Mouse (Mus musculus) forebrain, embryonic 13.5 days (tissue): Measurements from ENCODE around the gene St3gal4. TPM values are rescaled to one million over a fixed set of nuclear protein-coding genes. Genes with fewer than 3 reads are reported as not detected.

Experiments
- ATAC-seq: fragments of 200-750 bp; cut with Nextera tagmentation; 2 replicates; pipeline ENCODE4 v1.8.0; 2017
- H3K27ac ChIP-seq: fragments of 300-500 bp; sonication (generic); 2 replicates; pipeline ENCODE4 v1.5.1; 2015; ENCODE audit warnings: inconsistent platforms, mild to moderate bottlenecking, moderate library complexity
- H3K27me3 ChIP-seq: fragments of 300-500 bp; sonication (generic); 2 replicates; pipeline ENCODE4 v1.6.1; 2015; ENCODE audit warnings: mild to moderate bottlenecking, inconsistent platforms
- H3K36me3 ChIP-seq: fragments of 300-500 bp; sonication (generic); 2 replicates; pipeline ENCODE4 v1.6.1; 2015; ENCODE audit warnings: mild to moderate bottlenecking, inconsistent platforms; ENCODE audit not compliant: poor library complexity, severe bottlenecking
- H3K4me1 ChIP-seq: fragments of 300-500 bp; sonication (generic); 2 replicates; pipeline ENCODE4 v1.6.1; 2015; ENCODE audit warnings: inconsistent platforms
- H3K4me2 ChIP-seq: fragments of 300-500 bp; sonication (generic); 2 replicates; pipeline ENCODE4 v1.6.1; 2015; ENCODE audit warnings: inconsistent platforms, mild to moderate bottlenecking, moderate library complexity
- H3K4me3 ChIP-seq: fragments of 300-500 bp; sonication (generic); 2 replicates; pipeline ENCODE4 v1.5.1; 2015; ENCODE audit warnings: mild to moderate bottlenecking, inconsistent platforms
- H3K9ac ChIP-seq: fragments of 300-500 bp; sonication (generic); 2 replicates; pipeline ENCODE4 v1.6.1; 2015; ENCODE audit warnings: mild to moderate bottlenecking, inconsistent platforms
- H3K9me3 ChIP-seq: fragments of 300-500 bp; sonication (generic); replicated peaks from 2 replicates; pipeline ENCODE4 v1.6.1; 2016; ENCODE audit warnings: inconsistent platforms
- WGBS: fragments of 180-500 bp; shearing (Covaris S2); methylation state at CpG from one replicate; pipeline ENCODE4 v1.1.7; 2015; 5-methylcytosine and 5-hydroxymethylcytosine counted together
- polyA plus RNA-seq: library from polyadenylated mRNA; unstranded; fragments of >200 nt; fragmentation: Nextera tagmentation; extraction: Ambion mirVana; gene quantifications from 2 replicates; pipeline ENCODE4 v1.2.1, GENCODE M21; 2015

Gene St3gal4
- polyA plus RNA-seq, 1 experiment from 2014 or later, result 10.8 TPM

DNA sequence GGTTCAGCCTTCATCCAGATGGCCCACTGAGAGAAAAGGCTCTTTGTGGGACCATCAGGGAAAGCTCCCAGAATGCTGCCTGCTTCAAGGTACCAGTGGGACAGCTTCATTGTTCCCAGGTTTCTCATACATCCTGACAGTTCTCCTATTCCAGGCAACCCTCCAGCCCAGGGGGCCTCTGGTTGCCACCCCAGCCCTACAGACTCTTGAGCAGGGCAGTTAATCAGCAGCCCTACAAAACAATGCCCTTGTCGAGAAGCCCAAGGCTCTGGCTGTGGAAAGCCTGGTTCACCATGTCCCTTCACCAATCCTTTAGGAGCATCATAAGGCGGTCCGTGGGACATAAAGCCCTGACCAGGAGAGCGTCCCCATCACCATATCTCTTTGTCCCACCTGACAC lies 66.4 kb downstream of the St3gal4 start:
- no peak for ATAC-seq
- no peak overlapping the region for H3K4me3 ChIP-seq
- H3K4me2 ChIP-seq, result no peak overlapping the region
- H3K9me3 ChIP-seq, result no peaks in the 10 kb centered on the region
- no peak overlapping the region for H3K9ac ChIP-seq
- no peaks in the 10 kb centered on the region for H3K27me3 ChIP-seq
- H3K36me3 ChIP-seq, result peaks cover 23% of the 10 kb centered on the region
- H3K4me1 ChIP-seq, result no peaks in the 10 kb centered on the region
- 98% methylated on average over 4 of the region's 4 CpGs for WGBS
- H3K27ac ChIP-seq, result no peak overlapping the region

DNA sequence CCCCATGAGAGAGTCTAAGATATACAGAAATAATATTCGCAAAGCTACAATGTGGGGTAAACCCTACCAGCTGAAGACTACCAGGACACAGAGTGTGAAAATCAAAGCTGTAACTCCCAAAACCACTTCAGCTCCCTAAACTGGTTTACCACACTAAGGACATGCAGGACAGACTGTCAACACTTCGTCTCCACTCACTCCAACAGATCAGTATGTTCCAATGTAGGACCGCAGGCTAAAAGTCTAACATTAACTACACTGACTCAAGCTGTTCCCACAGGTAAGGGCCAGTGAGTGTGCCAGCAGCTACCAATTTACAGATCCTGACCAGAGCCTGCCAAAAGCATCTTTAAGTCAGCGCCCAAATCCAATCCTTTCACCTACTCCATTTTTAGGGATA lies 67.4 kb downstream of the St3gal4 start:
- Histone ChIP-seq H3K27ac (no peak overlapping the region), H3K4me3 (no peak overlapping the region), H3K4me1 (no peaks in the 10 kb centered on the region), H3K9me3 (no peaks in the 10 kb centered on the region), H3K36me3 (peaks cover 29% of the 10 kb centered on the region), H3K4me2 (no peak overlapping the region), H3K9ac (no peak overlapping the region), H3K27me3 (no peaks in the 10 kb centered on the region)
- no peak for ATAC-seq
- WGBS, result 94% methylated on average over 4 of the region's 4 CpGs

DNA sequence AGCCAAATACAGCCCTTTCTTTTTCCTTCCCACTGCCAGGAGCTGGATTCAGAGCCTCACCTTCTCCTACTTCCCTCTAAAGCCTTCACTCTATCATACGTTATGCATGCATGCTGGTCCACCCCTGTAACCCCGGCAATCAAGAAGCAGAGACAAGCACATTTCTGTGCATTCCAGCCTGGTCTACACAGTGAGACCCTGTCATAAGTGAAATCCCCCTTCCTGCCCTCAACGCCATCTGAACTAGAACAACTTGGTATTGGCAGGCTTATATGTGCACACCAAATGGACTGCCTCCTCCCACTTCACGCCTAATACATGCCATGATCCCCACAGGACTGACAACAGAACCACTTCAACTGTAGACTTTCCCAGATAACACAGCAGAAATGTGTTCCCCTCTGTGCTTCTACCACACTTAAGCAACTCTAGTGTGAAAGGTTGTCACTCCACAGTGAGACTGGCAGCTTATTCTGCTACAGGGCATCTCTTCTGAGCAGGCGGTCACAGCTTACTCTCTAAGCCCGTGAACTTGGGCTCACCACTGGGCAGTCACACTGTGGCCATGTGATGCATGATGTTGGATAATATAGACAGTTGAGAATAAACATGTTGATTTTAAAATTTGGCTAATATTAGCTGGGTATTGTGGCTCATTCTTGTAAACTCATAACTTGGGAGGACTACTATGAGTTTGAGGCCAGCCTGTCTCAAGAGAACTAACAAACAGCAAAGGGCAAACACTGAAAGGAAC lies 68.2 kb downstream of the St3gal4 start:
- Histone ChIP-seq H3K9me3 (no peaks in the 10 kb centered on the region), H3K27ac (no peak overlapping the region), H3K36me3 (peaks cover 29% of the 10 kb centered on the region), H3K9ac (no peak overlapping the region), H3K27me3 (no peaks in the 10 kb centered on the region), H3K4me1 (peaks cover 2% of the 10 kb centered on the region; the same call in 1 of the 2 replicates), H3K4me3 (no peak overlapping the region), H3K4me2 (no peak overlapping the region)
- no peak for ATAC-seq
- 94% methylated on average over 6 of the region's 6 CpGs for whole genome bisulfite sequencing

DNA sequence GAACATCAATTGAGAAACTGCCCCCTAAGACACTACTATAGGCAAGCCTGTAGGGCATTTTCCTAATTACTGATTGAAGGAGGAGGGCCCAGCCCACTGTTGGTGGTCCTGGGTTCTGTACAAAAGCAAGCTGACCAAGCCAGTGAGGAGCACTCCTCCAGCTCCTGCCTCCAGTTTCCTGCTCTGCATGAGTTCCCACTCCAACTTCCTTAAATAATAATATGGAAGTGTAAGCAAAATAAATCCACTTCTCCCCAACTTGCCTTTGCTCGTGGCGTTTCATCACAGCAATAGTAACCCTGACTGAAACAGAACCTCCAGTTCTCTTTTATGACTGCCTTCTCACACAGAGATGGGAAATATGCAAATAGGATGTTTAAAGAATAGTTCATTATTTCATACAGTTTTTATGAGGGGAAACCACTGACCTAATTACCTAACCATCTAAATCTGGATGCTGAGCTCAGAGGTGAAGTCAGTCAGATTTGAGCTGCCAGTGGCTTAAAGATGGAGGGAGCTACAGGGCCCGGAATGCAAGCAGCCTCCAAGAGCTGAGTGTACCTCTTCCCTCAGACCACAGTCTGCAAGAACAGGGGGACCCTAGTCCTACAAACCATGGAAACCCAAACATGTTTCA lies 69.1 kb downstream of the St3gal4 start:
- Histone ChIP-seq H3K27ac (no peak overlapping the region), H3K4me3 (no peak overlapping the region), H3K4me2 (no peak overlapping the region), H3K9me3 (no peaks in the 10 kb centered on the region), H3K36me3 (peaks cover 29% of the 10 kb centered on the region), H3K27me3 (no peaks in the 10 kb centered on the region), H3K9ac (no peak overlapping the region), H3K4me1 (peaks cover 9% of the 10 kb centered on the region)
- ATAC-seq, result no peak
- WGBS, result 64% methylated on average over 3 of the region's 3 CpGs

GRCm38 (mm10) chr9:35048449-35048848 lies 70.6 kb downstream of the St3gal4 start:
- peaks cover 25% of the 10 kb centered on the region for H3K4me1 ChIP-seq
- H3K9me3 ChIP-seq, result no peaks in the 10 kb centered on the region
- no peaks in the 10 kb centered on the region for H3K27me3 ChIP-seq
- H3K27ac ChIP-seq, result no peak overlapping the region
- no peak overlapping the region for H3K4me2 ChIP-seq
- H3K4me3 ChIP-seq, result no peak overlapping the region
- no peak for ATAC-seq
- WGBS, result 96% methylated on average over 6 of the region's 6 CpGs
- no peak overlapping the region for H3K9ac ChIP-seq
- H3K36me3 ChIP-seq, result peaks cover 22% of the 10 kb centered on the region

DNA sequence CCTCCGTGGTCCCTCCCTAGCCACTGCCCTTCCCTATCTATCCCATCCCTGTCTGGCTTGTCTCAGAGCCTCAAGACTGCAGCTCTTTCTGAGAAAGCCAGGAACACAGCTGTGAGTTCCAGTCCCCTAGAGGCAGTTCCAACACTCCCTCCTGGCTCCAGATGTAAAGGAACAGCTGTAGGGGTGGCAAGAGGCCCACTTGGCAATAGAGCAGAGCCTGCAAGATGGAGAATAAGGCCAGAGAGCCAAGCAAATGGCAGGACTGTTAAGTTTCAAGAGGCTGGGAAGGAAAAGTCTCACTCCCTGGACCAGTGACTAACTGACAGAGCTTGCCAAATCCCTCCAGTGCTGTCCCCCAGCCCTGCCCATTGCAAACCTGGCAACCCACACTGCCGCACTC lies 73.3 kb downstream of the St3gal4 start:
- no peak overlapping the region for H3K27ac ChIP-seq
- peaks cover 28% of the 10 kb centered on the region for H3K4me1 ChIP-seq
- no peaks in the 10 kb centered on the region for H3K9me3 ChIP-seq
- no peak overlapping the region for H3K4me3 ChIP-seq
- no peaks in the 10 kb centered on the region for H3K27me3 ChIP-seq
- 91% methylated on average over 2 of the region's 2 CpGs for WGBS
- peaks cover 8% of the 10 kb centered on the region; the same call in 1 of the 2 replicates for H3K36me3 ChIP-seq
- H3K4me2 ChIP-seq, result no peak overlapping the region
- no peak overlapping the region for H3K9ac ChIP-seq
- ATAC-seq, result no peak

DNA sequence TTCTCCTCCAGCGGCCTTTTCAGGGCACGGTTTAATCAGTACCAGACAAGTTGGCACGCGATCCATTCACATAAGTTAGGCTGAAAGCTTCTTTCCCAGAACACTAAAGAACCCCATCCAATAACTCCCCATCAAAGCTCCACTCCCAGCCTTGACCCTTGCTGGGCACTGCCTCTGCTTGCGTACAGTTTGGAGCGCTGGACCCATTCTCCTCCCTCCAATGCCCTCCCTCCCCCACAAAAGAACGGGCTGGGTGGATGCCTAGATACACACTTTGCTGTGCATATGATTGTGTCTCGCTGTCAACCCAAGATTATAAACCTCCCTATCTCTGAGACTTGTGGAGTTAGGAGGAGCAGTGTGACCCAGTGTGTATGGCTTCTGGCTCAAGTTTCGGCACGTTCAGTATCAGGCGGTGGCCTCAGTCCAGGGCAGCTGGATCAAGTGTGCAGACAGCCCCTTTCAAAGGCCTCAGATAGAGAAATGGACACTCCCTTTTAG lies 74.0 kb downstream of the St3gal4 start:
- H3K9ac ChIP-seq, result 0 out of 2 replicates have a peak overlapping the region, but pooled peaks have one; percentile 7
- H3K4me1 ChIP-seq, result peaks cover 28% of the 10 kb centered on the region
- H3K9me3 ChIP-seq, result no peaks in the 10 kb centered on the region
- H3K4me2 ChIP-seq, result no peak overlapping the region
- H3K36me3 ChIP-seq, result peaks cover 8% of the 10 kb centered on the region; the same call in 1 of the 2 replicates
- 54% methylated on average over 11 of the region's 11 CpGs for WGBS
- H3K4me3 ChIP-seq, result no peak overlapping the region
- H3K27me3 ChIP-seq, result no peaks in the 10 kb centered on the region
- H3K27ac ChIP-seq, result no peak overlapping the region
- ATAC-seq, result peak; percentile 27; the same call in 1 of the 2 replicates

- peak overlapping the region; percentile 21; the same call in 1 of the 2 replicates for H3K4me2 ChIP-seq
- H3K9me3 ChIP-seq, result no peaks in the 10 kb centered on the region
- H3K36me3 ChIP-seq, result peaks cover 8% of the 10 kb centered on the region; the same call in 1 of the 2 replicates
- H3K4me1 ChIP-seq, result peaks cover 28% of the 10 kb centered on the region
- peak overlapping the region; percentile 7 for H3K9ac ChIP-seq
- H3K27me3 ChIP-seq, result no peaks in the 10 kb centered on the region
- 6% methylated on average over 15 of the region's 15 CpGs for WGBS
- no peak overlapping the region for H3K4me3 ChIP-seq
- peak; percentile 44 for ATAC-seq
- H3K27ac ChIP-seq, result no peak overlapping the region
These were observed 74.6 kb downstream of the St3gal4 start for GRCm38 (mm10) chr9:35044458-35044857.

DNA sequence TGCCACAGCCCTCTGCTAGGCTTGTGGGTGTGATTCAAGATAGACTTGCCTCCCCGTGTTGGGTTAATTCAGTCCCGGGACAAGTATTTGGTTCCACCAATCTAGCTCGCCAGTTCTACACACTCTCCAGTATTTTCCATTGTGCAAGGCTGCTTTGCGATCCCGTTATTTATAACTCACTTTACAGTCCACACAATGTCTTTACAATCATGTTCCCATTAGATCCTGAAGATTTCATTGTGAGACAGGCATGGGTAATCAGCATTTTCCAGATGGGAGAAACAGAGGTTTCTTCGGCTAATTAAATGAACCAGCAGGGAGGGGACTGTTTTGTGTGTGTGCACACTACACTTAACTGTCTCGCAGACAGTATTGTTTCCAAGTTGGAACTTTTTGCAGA lies 75.4 kb downstream of the St3gal4 start:
- Histone ChIP-seq H3K4me2 (no peak overlapping the region), H3K36me3 (peaks cover 8% of the 10 kb centered on the region; the same call in 1 of the 2 replicates), H3K4me3 (no peak overlapping the region), H3K27me3 (no peaks in the 10 kb centered on the region), H3K9me3 (no peaks in the 10 kb centered on the region), H3K9ac (no peak overlapping the region), H3K27ac (no peak overlapping the region), H3K4me1 (peaks cover 35% of the 10 kb centered on the region)
- 13% methylated on average over 7 of the region's 7 CpGs for whole genome bisulfite sequencing
- ATAC-seq, result no peak

- Histone ChIP-seq H3K9me3 (no peaks in the 10 kb centered on the region), H3K4me3 (no peak overlapping the region), H3K9ac (no peak overlapping the region), H3K27me3 (no peaks in the 10 kb centered on the region), H3K27ac (no peak overlapping the region), H3K4me2 (no peak overlapping the region), H3K4me1 (peaks cover 35% of the 10 kb centered on the region), H3K36me3 (no peaks in the 10 kb centered on the region)
- no peak for ATAC-seq
- 72% methylated on average over 5 of the region's 5 CpGs for WGBS
These were observed 77.6 kb downstream of the St3gal4 start for GRCm38 (mm10) chr9:35041493-35041892.

GRCm38 (mm10) chr9:35039846-35040245 lies 79.2 kb downstream of the St3gal4 start:
- Histone ChIP-seq H3K4me1 (peaks cover 24% of the 10 kb centered on the region), H3K27me3 (no peaks in the 10 kb centered on the region), H3K4me3 (no peak overlapping the region), H3K4me2 (no peak overlapping the region), H3K9ac (no peak overlapping the region), H3K27ac (no peak overlapping the region), H3K36me3 (0 out of 2 replicates have a peak, but pooled peaks cover 2% of the 10 kb centered on the region), H3K9me3 (no peaks in the 10 kb centered on the region)
- 71% methylated on average over 5 of the region's 5 CpGs for WGBS
- no peak for ATAC-seq

- Histone ChIP-seq H3K4me1 (peaks cover 16% of the 10 kb centered on the region), H3K9me3 (no peaks in the 10 kb centered on the region), H3K4me3 (no peak overlapping the region), H3K9ac (no peak overlapping the region), H3K27me3 (no peaks in the 10 kb centered on the region), H3K4me2 (no peak overlapping the region), H3K27ac (no peak overlapping the region), H3K36me3 (0 out of 2 replicates have a peak, but pooled peaks cover 3% of the 10 kb centered on the region)
- 69% methylated on average over 7 of the region's 7 CpGs for WGBS
- no peak for ATAC-seq
These were observed 80.0 kb downstream of the St3gal4 start for GRCm38 (mm10) chr9:35038922-35039586.
